Mouse (Mus musculus) lung, adult 18-20 months (tissue): ENCODE results near the gene Pigq.

Experiments
- DNase-seq, 2 experiments: peaks; one replicate each; pipeline ENCODE4 v3.0.0; 2022; ENCODE audit warnings: mixed read lengths in 2 of 2

Gene Pigq

DNA sequence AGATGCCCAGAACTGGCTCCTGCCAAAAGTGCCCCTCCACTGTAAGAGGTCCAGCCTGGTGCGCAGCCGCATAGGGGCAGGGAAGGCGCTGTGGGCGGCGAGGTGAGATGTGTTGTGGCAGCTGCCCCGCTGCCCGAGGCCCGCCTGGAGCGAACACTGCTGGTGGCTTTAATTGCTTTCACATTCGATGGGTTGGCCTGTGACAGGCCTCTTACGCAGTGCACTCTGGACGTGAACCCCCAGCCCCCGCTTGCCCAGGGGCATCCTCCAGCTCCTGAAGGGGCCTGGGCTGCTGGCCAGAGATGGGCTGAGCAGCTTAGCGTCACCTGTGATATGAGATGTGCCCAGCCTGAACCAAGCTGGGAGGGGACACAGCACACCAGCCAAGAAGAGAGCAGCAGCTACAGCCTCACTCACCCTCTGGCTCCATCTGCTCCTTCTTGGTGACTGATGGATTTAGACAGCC is 12.9 kb upstream of the Pigq start:
- no peak for DNase-seq

DNA sequence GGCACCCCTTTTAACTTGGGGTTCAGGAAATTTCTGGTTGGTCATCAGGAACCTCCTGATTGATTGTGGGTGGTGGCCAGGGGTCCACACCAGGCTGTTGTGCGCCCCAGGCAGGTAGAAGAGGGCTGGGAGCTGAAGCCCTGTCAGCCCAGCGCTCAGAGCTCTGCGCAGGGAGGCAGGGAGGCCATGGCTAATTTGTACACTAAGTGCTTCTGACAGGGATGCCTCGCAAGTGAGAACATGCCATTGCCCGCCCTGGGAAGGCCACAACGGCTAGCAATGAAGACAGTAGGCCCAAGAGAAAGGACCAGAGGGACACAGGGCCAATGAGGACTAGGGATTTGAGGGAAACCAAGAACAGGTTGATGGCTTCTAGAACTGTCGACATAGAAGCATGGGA is 11.9 kb upstream of the Pigq start:
- DNase-seq: no peak

- no peak for DNase-seq
These were observed 11.5 kb upstream of the Pigq start for GRCm38 (mm10) chr17:25956201-25956600.

DNA sequence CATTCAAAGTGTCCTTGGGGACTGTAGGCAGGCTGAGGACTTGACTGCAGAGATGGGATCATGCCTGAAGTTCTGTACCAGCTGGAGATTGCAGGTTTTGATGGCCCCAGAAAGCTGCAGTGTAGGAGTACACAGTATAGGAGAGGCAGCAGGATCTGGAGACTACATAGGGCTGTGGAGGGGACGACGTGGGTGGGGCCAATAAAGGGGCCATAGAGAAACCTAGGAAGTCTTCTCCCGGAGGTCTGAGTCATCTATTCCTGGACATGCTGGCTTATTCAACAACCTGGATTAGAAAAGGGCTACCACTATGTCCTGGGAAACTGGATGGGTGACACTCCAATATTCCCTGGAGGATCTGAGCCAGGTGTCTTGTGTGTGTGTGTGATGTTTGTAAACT is 11.0 kb upstream of the Pigq start:
- DNase-seq: no peak

- no peak for DNase-seq
These were observed 9.9 kb upstream of the Pigq start for GRCm38 (mm10) chr17:25954671-25955070.

- no peak for DNase-seq
These were observed 8.4 kb upstream of the Pigq start for GRCm38 (mm10) chr17:25953161-25953560.

- DNase-seq: no peak
These were observed 7.3 kb upstream of the Pigq start, which contains the start of gene A930017K11Rik for GRCm38 (mm10) chr17:25951803-25952623. A930017K11Rik (minus strand) TSS chr17:25952565.

- no peak for DNase-seq
These were observed 6.6 kb upstream of the Pigq start for GRCm38 (mm10) chr17:25951225-25951802.

GRCm38 (mm10) chr17:25950706-25951105 is 6.0 kb upstream of the Pigq start:
- no peak for DNase-seq

- DNase-seq: no peak
These were observed 5.2 kb upstream of the Pigq start for GRCm38 (mm10) chr17:25949981-25950380.

GRCm38 (mm10) chr17:25948051-25948450 is 3.3 kb upstream of the Pigq start:
- no peak for DNase-seq

- DNase-seq: no peak
These were observed 2.8 kb upstream of the Pigq start for GRCm38 (mm10) chr17:25947576-25947975.

GRCm38 (mm10) chr17:25946891-25947290 is 2.2 kb upstream of the Pigq start:
- no peak for DNase-seq

DNA sequence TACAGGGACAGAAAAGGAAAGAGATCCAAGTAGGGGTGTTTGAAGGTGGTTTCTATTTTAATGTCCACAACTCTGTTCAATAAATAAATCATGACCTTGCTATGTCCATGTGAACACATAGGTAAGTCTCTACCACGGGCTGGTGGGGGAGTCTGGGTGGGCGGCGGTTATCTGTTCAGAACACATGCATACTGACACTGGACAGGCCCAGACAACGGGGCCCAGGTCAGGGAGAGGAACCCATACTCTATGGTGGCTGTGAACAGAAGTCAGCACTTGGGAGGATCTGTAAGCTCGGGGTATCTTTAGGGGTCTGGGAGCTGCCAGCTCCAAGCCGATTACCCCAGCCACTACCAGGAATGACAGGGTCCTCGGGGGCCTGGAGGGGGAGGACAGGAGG is 1.6 kb upstream of the Pigq start:
- no peak for DNase-seq

GRCm38 (mm10) chr17:25945517-25946155 is 900 bp upstream of the Pigq start:
- DNase-seq: no peak

DNA sequence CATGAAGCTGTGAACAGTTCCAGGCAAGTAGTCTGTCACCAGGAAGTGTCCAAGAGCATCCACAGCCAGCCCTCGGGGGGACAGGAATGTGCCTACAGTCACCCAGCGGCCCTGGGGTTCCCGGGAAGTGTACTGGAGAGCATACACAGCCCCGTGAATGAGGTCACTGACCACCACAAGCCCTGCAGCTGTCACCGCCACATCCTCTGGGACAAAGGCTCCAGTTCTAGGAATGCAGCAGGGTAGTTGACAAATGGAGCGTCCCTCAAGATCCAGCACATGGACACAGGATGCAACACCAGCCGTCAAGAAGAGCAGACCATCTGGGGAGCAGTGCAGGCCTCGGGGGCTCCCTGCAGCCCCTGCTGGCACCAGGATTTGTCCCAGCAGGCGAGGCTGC is 967 bp downstream of the Pigq start:
- no peak for DNase-seq

GRCm38 (mm10) chr17:25943221-25943620 is 1.5 kb downstream of the Pigq start:
- no peak for DNase-seq

DNA sequence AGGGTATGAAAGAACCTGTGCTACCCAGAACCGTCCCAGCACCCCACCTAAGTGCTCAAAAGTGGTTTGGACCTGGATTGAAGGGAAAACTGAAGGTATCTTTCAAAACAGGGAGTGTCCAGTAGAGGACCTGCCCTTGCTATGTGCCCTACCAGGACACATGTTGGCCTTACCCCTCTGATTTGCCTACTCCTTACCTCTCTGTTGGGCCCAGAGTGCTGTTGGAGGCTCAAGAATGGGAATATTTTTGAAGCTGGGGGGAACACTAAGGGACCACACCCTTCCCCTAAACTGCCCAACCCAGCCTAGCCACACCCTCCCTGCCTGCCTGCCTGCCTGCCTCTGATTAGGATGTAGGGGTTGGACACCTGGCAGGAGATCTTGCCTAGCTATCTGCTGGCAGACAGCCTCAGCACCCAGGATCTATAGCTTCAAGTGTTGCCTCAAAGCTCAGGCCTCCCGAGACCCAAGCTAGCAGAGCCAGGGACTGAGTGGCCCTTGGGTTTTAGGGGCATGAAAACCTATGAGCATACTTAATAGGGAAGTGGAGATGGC is 2.1 kb downstream of the Pigq start:
- no peak for DNase-seq

DNA sequence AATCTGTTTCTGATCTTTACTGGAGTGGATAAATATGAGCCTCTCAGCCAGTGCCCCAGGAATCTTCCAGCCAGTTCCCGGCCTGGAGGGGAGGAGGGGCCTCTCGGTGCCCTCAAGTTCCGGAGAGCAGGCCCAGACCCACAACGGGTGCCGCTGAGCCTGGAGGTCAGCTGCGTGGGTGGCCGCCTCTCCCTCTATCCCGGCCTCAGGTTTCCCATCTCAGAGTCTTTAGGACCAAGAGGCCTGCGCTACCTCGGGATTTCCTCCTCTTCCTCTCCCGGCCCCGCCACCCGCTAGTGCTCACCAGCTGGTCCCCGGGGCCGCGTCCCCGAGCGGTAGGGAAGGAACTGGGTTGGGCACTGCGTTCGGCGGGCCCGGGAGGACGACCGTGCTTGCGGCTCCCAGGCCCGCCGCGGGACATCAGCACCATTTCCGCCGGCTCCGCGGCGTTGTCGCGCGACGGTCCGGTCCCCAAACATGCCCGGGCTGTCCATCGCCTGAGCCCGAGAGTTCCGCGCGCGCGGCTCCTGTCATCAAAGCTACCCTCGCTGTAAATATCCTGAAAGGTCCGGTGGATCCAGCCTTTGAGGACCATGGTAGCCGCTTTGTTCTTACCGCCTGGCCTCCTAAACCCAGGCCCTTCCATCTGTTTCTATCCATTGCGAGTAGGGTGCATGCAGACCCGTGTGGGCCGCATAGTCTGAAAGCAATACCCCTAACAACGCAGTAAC is 3.1 kb downstream of the Pigq start:
- peak; percentile 70 to 72 for DNase-seq

DNA sequence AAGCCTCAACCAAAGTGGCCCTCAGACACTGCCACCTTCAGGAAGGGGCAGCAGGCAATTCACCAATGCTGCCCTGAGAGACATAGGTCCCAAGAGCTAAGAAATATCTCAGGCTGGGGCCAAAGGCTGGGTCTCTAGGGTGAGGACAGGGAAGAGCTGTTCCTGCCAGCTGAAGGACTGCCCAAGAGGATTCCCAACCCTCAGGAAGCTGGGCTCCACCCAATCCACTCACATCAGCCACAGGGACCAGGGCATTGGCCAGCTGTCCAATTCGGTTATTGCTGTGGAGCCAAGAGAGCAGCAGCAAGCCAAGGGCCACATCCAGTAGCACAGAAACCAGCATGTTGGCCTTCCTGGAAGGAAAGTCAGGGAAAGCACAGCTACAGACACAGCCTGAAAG is 10.2 kb downstream of the Pigq start:
- DNase-seq: no peak

GRCm38 (mm10) chr17:25925348-25925747 is 19.4 kb downstream of the Pigq start:
- no peak for DNase-seq

DNA sequence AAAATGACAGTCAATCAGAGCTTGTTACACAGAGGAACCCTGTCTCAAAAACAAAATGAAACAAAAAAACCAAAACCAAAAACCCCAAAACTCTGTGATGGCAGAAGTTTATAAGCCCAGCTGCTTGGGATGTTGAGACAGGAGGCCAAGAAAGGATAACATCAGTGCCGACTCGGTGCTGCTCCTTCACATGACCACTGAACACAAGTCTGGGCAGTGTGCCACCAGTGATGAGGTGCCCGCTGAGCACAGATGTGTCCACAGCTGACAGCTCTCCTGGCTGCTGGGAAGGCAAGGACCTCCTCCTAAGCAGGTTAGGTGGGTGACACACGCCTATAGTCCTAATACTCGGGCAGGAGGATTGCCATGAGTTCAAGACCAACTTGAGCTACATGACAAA is 22.6 kb downstream of the Pigq start:
- no peak for DNase-seq
